ENCODE assay signal across 1 mouse cellular context in the genomic region with DNA sequence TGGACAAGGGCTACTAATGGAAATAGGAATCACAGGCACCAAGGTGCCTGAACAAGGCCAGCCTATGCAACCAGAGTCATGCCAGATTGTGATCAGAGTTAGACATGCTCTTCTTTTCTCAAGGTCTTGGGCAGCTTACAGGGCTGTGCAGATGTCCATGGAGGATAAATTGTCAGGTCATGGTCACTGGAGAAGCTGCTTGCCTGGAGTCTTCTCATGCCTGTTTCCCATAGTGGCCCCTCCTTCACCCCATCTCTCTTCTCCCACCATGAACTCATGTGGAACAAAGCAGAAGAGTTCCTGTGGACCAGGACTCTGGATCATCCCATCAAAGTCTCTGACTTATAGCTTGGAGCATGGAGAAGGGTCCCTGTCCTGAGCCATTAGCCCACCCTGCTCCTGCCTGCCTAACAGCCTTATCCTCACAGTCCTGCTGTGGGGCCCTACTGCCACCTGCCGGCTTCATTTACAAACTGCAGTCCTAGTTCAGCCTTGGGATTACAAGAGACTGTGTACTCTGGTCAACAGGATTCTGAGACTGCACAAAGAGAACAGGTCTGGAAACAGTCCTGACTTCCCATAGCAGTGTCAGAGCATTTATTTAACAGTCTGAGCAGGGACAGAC.
TF ChIP-seq lines count a peak whose summit lies in the region.

No protein-coding gene starts in this region.

TF ChIP-seq in C2C12, 6 proteins besides CTCF, POLR2A, EP300 and RAD21:
- TF ChIP-seq USF1 (IDR thresholded peaks at IDR 0.05; ENCODE audit: low read depth): no peak
- no peak for TF ChIP-seq CEBPB (IDR thresholded peaks at IDR 0.05; ENCODE audit: low read depth)
- TF ChIP-seq MYOD1 (IDR thresholded peaks at IDR 0.05; ENCODE audit: control insufficient read depth, insufficient read length, low read depth): no peak
- no peak for TF ChIP-seq MYOG (IDR thresholded peaks at IDR 0.05; ENCODE audit: control insufficient read depth, extremely low read depth, insufficient read length)
- TF ChIP-seq FOSL1 (IDR thresholded peaks at IDR 0.05; ENCODE audit: insufficient read depth, low read length, poor library complexity, severe bottlenecking): no peak
- no peak for TF ChIP-seq MAX (IDR thresholded peaks at IDR 0.05)
